Mouse (Mus musculus): ENCODE measurements around the gene Aspn.
"Not testable (repeated sequence)": the region's sequence is repeated elsewhere in the genome, so short reads cannot be mapped to it uniquely, and the experiment has no call there.

Gene Aspn

GRCm38 (mm10) chr13:49584307-49585005, 40.2 kb downstream of the Aspn start:
- DNase-seq (ENCODE audit: low spot score in 2 of 2) = no peak

DNA sequence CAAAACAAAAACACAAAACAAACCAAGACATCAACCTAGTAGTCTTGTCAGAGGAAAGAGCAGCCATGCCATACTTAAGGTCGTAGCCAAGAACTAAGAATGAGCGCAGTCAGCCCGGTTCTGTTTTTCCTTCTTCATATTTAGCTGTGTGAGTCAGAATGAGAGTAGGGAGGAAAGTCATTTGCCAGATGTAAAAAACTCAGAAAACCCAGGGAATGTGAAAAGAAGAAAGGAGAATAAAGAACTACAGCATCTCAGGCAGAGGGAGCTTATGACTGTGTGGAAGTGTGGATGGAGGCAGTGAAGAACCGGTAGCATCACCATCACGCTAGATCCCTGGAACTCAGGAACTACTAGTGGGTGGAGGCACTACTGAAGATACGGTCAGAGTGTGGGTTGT, 41.8 kb downstream of the Aspn start:
- DNase-seq (ENCODE audit: low spot score in 2 of 2) = no peak

GRCm38 (mm10) chr13:49602541-49602940, 58.3 kb downstream of the Aspn start:
- not testable (repeated sequence) for DNase-seq (ENCODE audit: low spot score in 2 of 2)

- no peak for DNase-seq (ENCODE audit: low spot score in 2 of 2)
These were observed 59.4 kb downstream of the Aspn start for GRCm38 (mm10) chr13:49603603-49604002.

DNA sequence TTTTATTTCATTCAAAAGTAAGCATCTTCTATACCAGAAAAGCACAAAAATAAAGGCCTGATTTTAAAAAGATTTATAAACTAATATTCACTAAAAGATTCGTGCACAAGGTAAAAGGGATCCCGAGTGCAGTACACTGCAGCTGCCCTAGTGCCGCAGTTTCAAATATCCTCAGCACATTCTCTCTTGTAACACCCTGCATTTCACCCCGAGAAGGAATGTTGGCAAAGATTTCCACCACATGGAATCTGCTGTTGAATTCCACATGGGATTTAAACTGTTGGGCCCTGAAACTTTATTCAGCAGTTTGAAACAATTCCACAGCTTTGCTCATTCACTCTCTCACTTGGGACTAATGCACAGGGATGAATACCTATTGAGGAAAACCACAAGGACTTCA, 63.5 kb downstream of the Aspn start, which contains the start of gene Ogn:
Gene Ogn (plus strand): TSS at position 333 of the 400 bp plus-strand sequence.
- no peak for DNase-seq (ENCODE audit: low spot score in 2 of 2)

DNA sequence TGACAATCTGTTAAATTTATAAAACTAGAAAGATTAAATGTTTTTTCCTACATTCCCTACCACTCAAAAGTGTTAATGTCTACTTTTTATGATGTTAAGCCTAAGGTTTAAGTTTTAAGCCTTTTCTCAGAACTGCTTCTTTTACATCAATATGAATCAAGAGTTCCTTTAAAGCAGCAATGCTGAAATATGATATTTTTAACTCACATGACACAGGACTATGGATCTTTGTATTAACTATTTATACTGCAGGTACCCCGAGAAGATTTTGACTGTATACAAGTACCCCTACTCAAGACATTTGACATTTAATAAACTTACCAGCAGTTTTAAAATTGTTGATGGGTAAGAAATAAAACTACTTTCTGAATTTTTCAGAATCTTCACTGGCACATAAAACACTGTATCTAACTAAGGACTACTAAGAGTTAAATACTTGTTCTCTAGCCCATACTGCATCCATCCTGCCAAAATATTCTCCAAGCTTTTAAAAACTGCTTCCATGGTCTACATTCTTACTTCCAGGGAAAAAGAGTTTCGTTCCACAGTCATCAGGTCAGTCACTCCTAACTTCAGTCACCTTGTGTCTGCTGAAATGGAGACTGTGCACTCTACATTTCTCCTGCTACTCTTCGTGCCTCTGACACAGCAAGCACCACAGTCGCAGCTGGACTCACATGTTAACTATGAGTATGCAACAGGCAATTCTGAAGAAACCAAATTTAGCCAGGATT, 64.5 kb downstream of the Aspn start:
- no peak for DNase-seq (ENCODE audit: low spot score in 2 of 2)

DNA sequence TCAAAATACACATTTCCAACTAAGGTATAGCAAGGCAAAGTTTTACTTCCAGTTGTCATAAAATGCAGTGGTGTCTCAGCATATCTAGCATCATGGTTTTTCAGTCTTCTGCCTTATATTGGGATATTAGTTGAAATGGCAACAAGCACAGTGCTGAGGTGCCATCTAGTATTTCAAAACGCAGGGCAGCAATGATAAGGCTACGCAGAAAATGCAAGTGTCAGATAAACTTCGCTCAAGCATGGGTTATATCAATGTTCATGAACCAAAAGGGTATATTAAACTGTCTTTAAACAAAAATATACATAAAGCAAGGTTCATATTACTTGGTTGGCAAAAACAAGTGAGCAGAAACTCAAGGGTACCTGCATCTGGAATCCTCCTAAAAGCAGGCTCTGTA, 72.8 kb downstream of the Aspn start:
- DNase-seq (ENCODE audit: low spot score in 2 of 2) = no peak
